Mouse (Mus musculus) liver, adult 2 months (tissue): ENCODE results near the gene Grik5. TPM values are rescaled to one million over a fixed set of nuclear protein-coding genes. Genes with fewer than 3 reads are reported as not detected.

Experiments
- DNase-seq: peaks from one replicate; pipeline ENCODE4 v3.0.0-alpha.2; 2011; ENCODE audit warnings: low read depth, low spot score; ENCODE audit errors: extremely low read depth
- H3K27ac ChIP-seq: fragments of 200-500 bp; replicated peaks from 2 replicates; pipeline ENCODE4 v1.5.1; 2012; ENCODE audit warnings: low read depth, mild to moderate bottlenecking, control low read depth, inconsistent platforms, low read length; ENCODE audit not compliant: insufficient read depth
- H3K27me3 ChIP-seq: fragments of 200-500 bp; 2 replicates; pipeline ENCODE4 v1.6.1; 2012; ENCODE audit warnings: mild to moderate bottlenecking, moderate library complexity, low read length, inconsistent platforms; ENCODE audit not compliant: control insufficient read depth, insufficient read depth
- H3K36me3 ChIP-seq: fragments of 200-500 bp; 2 replicates; pipeline ENCODE4 v1.6.1; 2012; ENCODE audit warnings: low read length, inconsistent platforms; ENCODE audit not compliant: control insufficient read depth, insufficient read depth
- H3K4me1 ChIP-seq: fragments of 200-500 bp; 2 replicates; pipeline ENCODE4 v1.6.1; 2011; ENCODE audit warnings: low read length; ENCODE audit not compliant: control insufficient read depth, insufficient read depth
- H3K4me3 ChIP-seq: fragments of 200-500 bp; 2 replicates; pipeline ENCODE4 v1.5.1; 2011; ENCODE audit warnings: low read depth, mild to moderate bottlenecking, control low read depth, low read length, moderate library complexity; ENCODE audit not compliant: insufficient read depth
- H3K79me2 ChIP-seq: fragments of 200-500 bp; 2 replicates; pipeline ENCODE4 v1.6.1; 2012; ENCODE audit warnings: inconsistent platforms, mild to moderate bottlenecking, low read length, moderate library complexity; ENCODE audit not compliant: control insufficient read depth, insufficient read depth
- H3K9ac ChIP-seq: fragments of 200-500 bp; 2 replicates; pipeline ENCODE4 v1.6.1; 2012; ENCODE audit warnings: low read depth, mild to moderate bottlenecking, control low read depth, inconsistent platforms, low read length
- CTCF ChIP-seq: fragments of 200-500 bp; IDR thresholded peaks from 2 replicates; pipeline ENCODE4 v1.5.1; 2011; ENCODE audit warnings: low read depth, low read length, control low read depth
- POLR2A ChIP-seq: fragments of 200-500 bp; IDR thresholded peaks from 2 replicates; pipeline ENCODE4 v1.6.1; 2011; ENCODE audit warnings: low read length, control low read depth; ENCODE audit not compliant: insufficient read depth; ENCODE audit errors: extremely low read depth
- WGBS: fragments of 180-500 bp; shearing (Covaris S2); methylation state at CpG from one replicate; pipeline ENCODE4 v1.1.7; 2018; 5-methylcytosine and 5-hydroxymethylcytosine counted together
- polyA plus RNA-seq: library from polyadenylated mRNA; depleted of rRNA; stranded (reverse); fragments of >200 nt; gene quantifications from 2 replicates; pipeline ENCODE4 v1.2.3, GENCODE M21; 2012
- total RNA-seq: library from RNA; depleted of rRNA; stranded (reverse); fragments of >200 nt; gene quantifications from 2 replicates; pipeline ENCODE4 v1.2.3, GENCODE M21; 2014

Grik5 gene
- total and polyA plus RNA-seq, 2 experiments = 2.4 to 14.0 TPM

DNA sequence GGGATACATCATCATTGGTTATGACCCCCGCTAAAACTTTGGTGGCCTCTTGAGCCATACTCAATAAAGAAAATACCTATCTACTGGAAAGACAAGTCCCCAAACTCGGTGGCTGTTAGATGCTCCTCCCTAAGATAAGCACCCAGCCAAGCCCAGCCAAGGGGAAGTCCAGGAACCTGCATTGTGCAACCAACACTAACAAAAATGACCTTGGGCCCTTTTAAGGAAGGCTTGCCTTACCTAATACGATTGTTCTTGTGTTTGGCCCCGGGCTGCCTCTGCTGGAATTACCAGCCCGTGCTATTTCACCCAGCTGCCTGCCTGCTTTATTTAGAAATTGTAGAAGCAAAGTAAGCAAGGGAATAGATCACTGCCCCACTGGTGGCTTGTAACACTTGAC, 12.5 kb upstream of the Grik5 start:
- Histone ChIP-seq H3K36me3 (peaks cover 22% of the 10 kb centered on the region), H3K4me3 (no peak overlapping the region), H3K4me1 (peaks cover 3% of the 10 kb centered on the region), H3K9ac (no peak overlapping the region; the same call in 1 of the 2 replicates), H3K27ac (peak overlapping the region; percentile 62), H3K79me2 (peaks cover 6% of the 10 kb centered on the region; the same call in 1 of the 2 replicates), H3K27me3 (no peaks in the 10 kb centered on the region)
- TF ChIP-seq CTCF (no peak), POLR2A (no peak)
- 25% methylated on average over 5 of the region's 5 CpGs for WGBS
- DNase-seq = peak; percentile 86

- H3K9ac ChIP-seq = no peak overlapping the region
- no peak overlapping the region for H3K27ac ChIP-seq
- peak; percentile 37 for DNase-seq
- 90% methylated on average over 4 of the region's 4 CpGs for WGBS
- H3K27me3 ChIP-seq = no peaks in the 10 kb centered on the region
- peaks cover 5% of the 10 kb centered on the region for H3K4me1 ChIP-seq
- peaks cover 11% of the 10 kb centered on the region; the same call in 1 of the 2 replicates for H3K79me2 ChIP-seq
- H3K4me3 ChIP-seq = no peak overlapping the region
- TF ChIP-seq CTCF (peak; percentile 34), POLR2A (no peak)
- peaks cover 22% of the 10 kb centered on the region for H3K36me3 ChIP-seq
Observed at GRCm38 (mm10) chr7:25082510-25082909, 10.4 kb upstream of the Grik5 start.

- peaks cover 15% of the 10 kb centered on the region; the same call in 1 of the 2 replicates for H3K79me2 ChIP-seq
- H3K27me3 ChIP-seq = no peaks in the 10 kb centered on the region
- H3K4me1 ChIP-seq = peaks cover 10% of the 10 kb centered on the region
- no peak overlapping the region for H3K27ac ChIP-seq
- TF ChIP-seq POLR2A = no peak
- no peak for TF ChIP-seq CTCF
- H3K9ac ChIP-seq = no peak overlapping the region
- WGBS = 95% methylated on average over 13 of the region's 13 CpGs
- no peak overlapping the region for H3K4me3 ChIP-seq
- no peak for DNase-seq
- H3K36me3 ChIP-seq = peaks cover 22% of the 10 kb centered on the region
Observed at GRCm38 (mm10) chr7:25080431-25080830, 8.3 kb upstream of the Grik5 start.

- Histone ChIP-seq H3K4me3 (no peak overlapping the region), H3K27ac (no peak overlapping the region), H3K36me3 (peaks cover 22% of the 10 kb centered on the region), H3K4me1 (peaks cover 7% of the 10 kb centered on the region), H3K79me2 (peaks cover 15% of the 10 kb centered on the region; the same call in 1 of the 2 replicates), H3K27me3 (no peaks in the 10 kb centered on the region), H3K9ac (no peak overlapping the region)
- 83% methylated on average over 12 of the region's 12 CpGs for WGBS
- no peak for TF ChIP-seq CTCF
- TF ChIP-seq POLR2A = no peak
- peak; percentile 22 for DNase-seq
Observed at GRCm38 (mm10) chr7:25079496-25080026, 7.4 kb upstream of the Grik5 start.

DNA sequence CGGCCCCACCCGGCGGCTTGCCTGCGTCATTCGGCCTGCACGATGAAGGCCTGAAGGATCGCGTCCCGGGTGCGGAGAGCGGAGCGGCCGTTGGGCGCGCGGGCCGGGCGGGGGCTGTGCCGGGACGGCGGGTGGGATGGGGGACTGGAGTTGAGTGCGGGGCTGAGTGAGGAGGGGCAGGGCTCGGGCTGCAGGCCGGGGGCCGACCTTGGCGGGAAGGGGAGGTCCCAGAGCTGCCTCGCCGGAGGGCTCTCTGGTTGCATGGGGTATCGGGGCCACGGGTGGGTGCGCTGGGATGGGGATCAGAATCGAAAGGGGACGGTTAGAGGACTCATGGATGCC, 5.2 kb upstream of the Grik5 start:
- WGBS = 2% methylated on average over 33 of the region's 33 CpGs
- DNase-seq = no peak
- TF ChIP-seq POLR2A (no peak), CTCF (no peak)
- H3K79me2 ChIP-seq = peaks cover 15% of the 10 kb centered on the region; the same call in 1 of the 2 replicates
- peaks cover 17% of the 10 kb centered on the region for H3K36me3 ChIP-seq
- peak overlapping the region; percentile 89 for H3K9ac ChIP-seq
- peaks cover 7% of the 10 kb centered on the region for H3K4me1 ChIP-seq
- peak overlapping the region; percentile 88 for H3K4me3 ChIP-seq
- H3K27me3 ChIP-seq = 0 out of 2 replicates have a peak, but pooled peaks cover 3% of the 10 kb centered on the region
- peak overlapping the region; percentile 61 for H3K27ac ChIP-seq
